Mouse (Mus musculus) hindbrain, embryonic 16.5 days (tissue): ENCODE data around the gene Fhl3. TPM values are rescaled to one million over a fixed set of nuclear protein-coding genes. Genes with fewer than 3 reads are reported as not detected.

Experiments
- ATAC-seq: fragments of 200-750 bp; cut with Nextera tagmentation; 2 replicates; pipeline ENCODE4 v1.8.0; 2017; ENCODE audit warnings: moderate TSS enrichment, moderate library complexity
- H3K27ac ChIP-seq: fragments of 300-500 bp; sonication (generic); 2 replicates; pipeline ENCODE4 v1.5.1; 2014; ENCODE audit warnings: low read depth, mild to moderate bottlenecking, control low read depth, low read length, moderate library complexity
- H3K27me3 ChIP-seq: fragments of 300-500 bp; sonication (generic); replicated peaks from 2 replicates; pipeline ENCODE4 v1.6.1; 2014; ENCODE audit warnings: low read length; ENCODE audit not compliant: control insufficient read depth, insufficient read depth
- H3K36me3 ChIP-seq: fragments of 300-500 bp; sonication (generic); 2 replicates; pipeline ENCODE4 v1.6.1; 2014; ENCODE audit warnings: mild to moderate bottlenecking, low read length, moderate library complexity, mixed read lengths; ENCODE audit not compliant: control insufficient read depth, insufficient read depth
- H3K4me1 ChIP-seq: fragments of 300-500 bp; sonication (generic); 2 replicates; pipeline ENCODE4 v1.6.1; 2014; ENCODE audit warnings: low read depth, low read length; ENCODE audit not compliant: control insufficient read depth, insufficient read depth
- H3K4me2 ChIP-seq: fragments of 300-500 bp; sonication (generic); 2 replicates; pipeline ENCODE4 v1.6.1; 2014; ENCODE audit warnings: mild to moderate bottlenecking, low read length, control low read depth, moderate library complexity
- H3K4me3 ChIP-seq: fragments of 300-500 bp; sonication (generic); 2 replicates; pipeline ENCODE4 v1.5.1; 2014; ENCODE audit warnings: mild to moderate bottlenecking, low read length, control low read depth, moderate library complexity
- H3K9ac ChIP-seq: fragments of 300-500 bp; sonication (generic); 2 replicates; pipeline ENCODE4 v1.6.1; 2014; ENCODE audit warnings: low read depth, mild to moderate bottlenecking, control low read depth, low read length, moderate library complexity
- H3K9me3 ChIP-seq: fragments of 300-500 bp; sonication (generic); 2 replicates; pipeline ENCODE4 v1.6.1; 2014; ENCODE audit warnings: mild to moderate bottlenecking, low read length, moderate library complexity; ENCODE audit not compliant: control insufficient read depth
- WGBS: fragments of 180-500 bp; shearing (Covaris S2); extraction: QIAGEN DNeasy Blood & Tissue Kit; methylation state at CpG from one replicate; pipeline ENCODE4 v1.1.7; 2014; 5-methylcytosine and 5-hydroxymethylcytosine counted together
- polyA plus RNA-seq: library from polyadenylated mRNA; unstranded; fragments of >200 nt; fragmentation: Nextera tagmentation; extraction: Ambion mirVana; gene quantifications from 2 replicates; pipeline ENCODE4 v1.2.1, GENCODE M21; 2015

Fhl3 gene
- polyA plus RNA-seq: 1.5 and 2.1 TPM in 2 replicates

DNA sequence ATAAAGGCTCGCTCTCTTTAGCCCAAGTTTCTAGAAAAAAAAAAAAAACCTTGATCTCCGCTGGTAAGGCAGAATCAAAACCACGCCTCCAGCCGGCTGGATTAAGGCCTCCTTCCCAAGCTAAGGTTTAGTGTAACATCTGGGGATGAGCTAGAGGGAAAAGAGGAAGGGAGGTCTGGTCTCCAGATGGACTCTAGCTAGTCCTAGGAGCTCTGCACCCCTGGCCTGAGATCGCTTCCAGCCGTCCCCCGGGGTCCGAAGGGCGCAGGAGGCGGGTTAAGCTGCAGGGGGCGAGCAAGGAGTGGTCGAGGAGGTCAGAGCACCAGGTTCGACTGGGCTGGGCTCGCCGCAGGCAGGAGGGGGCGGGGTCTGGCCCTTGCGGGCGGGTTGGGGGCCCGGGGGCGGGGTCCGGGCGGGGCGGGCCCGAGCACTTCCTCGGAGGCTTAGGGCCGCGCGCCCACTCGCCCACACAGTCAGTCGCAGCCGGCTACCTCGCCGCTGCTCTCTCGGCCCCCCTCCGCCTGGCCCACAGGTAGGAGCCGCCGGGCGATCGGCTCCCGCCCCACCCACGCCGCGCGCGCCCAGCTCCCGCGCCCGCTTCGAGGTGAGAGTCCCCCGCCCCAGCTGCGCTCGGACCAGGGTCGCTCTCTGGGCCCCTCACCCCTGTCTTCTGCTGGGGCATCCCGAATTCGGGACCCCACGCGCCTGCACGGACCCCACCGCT, at the start of gene Fhl3:
Gene Fhl3, plus strand, starts transcription at position 454 of the 724 bp plus-strand sequence.
- Histone ChIP-seq H3K27ac (peak within 1 kb of the TSS; percentile 36; the same call in 1 of the 2 replicates), H3K27me3 (0 out of 2 replicates have a peak, but pooled peaks cover 5% of the 10 kb centered on the region), H3K4me1 (peaks cover 20% of the 10 kb centered on the region), H3K36me3 (no peaks in the 10 kb centered on the region), H3K4me3 (peak within 1 kb of the TSS; percentile 61), H3K4me2 (peak within 1 kb of the TSS; percentile 99), H3K9ac (peak within 1 kb of the TSS; percentile 70), H3K9me3 (no peaks in the 10 kb centered on the region)
- 2% methylated on average over 20 of the region's 59 CpGs for WGBS
- peak; percentile 34; the same call in 1 of the 2 replicates for ATAC-seq

DNA sequence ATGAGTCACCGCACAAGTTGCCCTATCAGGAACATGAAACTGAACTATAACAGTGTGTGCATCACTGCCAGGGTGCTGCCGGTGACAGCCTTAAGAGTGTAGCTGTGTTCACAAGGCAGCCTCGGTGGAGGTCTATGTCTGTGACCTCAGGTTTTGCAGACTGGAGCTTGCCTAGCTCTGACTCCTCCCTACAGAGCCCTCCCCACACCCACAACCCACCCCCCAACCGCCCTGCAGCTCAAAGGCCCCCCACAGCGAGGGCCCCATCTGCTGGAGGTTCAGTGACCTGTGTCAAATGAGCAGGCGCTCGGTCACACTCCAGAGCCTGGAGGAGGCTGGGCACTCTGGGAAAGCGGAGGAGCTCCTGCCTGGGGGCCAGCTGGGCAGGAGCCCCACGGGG, 47.6 kb upstream of the Fhl3 start:
- 5% methylated on average over 9 of the region's 9 CpGs for whole genome bisulfite sequencing
- no peak overlapping the region for H3K9ac ChIP-seq
- H3K4me1 ChIP-seq: peaks cover 10% of the 10 kb centered on the region
- ATAC-seq: no peak
- no peak overlapping the region for H3K27ac ChIP-seq
- H3K36me3 ChIP-seq: no peaks in the 10 kb centered on the region
- H3K4me3 ChIP-seq: no peak overlapping the region
- no peak overlapping the region for H3K4me2 ChIP-seq
- H3K27me3 ChIP-seq: peaks cover 35% of the 10 kb centered on the region
- no peaks in the 10 kb centered on the region for H3K9me3 ChIP-seq

DNA sequence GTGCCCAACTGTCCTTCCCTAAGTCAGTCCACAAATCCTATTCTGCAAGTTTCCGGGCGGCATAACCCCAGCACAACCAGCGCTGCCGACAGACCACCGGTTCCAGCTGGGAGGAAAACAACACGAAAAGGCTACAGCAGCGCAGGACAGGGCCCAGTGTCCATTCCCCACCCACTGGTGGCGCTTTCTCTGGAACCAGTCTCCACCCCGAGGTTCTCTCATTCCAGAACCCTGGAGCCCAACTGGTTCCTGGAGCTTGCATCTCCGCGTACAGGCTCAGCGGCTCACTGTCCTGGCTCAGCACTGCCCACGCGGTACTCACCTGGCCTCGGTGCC, 44.0 kb upstream of the Fhl3 start, which contains the start of gene Pou3f1:
Gene Pou3f1, plus strand, starts transcription at position 290 of the 336 bp plus-strand sequence.
- peaks cover 25% of the 10 kb centered on the region for H3K4me1 ChIP-seq
- no peaks in the 10 kb centered on the region for H3K9me3 ChIP-seq
- H3K36me3 ChIP-seq: no peaks in the 10 kb centered on the region
- H3K4me2 ChIP-seq: peak within 1 kb of the TSS; percentile 88
- H3K9ac ChIP-seq: peak within 1 kb of the TSS; percentile 38
- H3K27ac ChIP-seq: 0 out of 2 replicates have a peak within 1 kb of the TSS, but pooled peaks have one; percentile 4
- H3K27me3 ChIP-seq: peaks cover 45% of the 10 kb centered on the region
- H3K4me3 ChIP-seq: peak within 1 kb of the TSS; percentile 58
- 2% methylated on average over 15 of the region's 15 CpGs for WGBS
- ATAC-seq: no peak

DNA sequence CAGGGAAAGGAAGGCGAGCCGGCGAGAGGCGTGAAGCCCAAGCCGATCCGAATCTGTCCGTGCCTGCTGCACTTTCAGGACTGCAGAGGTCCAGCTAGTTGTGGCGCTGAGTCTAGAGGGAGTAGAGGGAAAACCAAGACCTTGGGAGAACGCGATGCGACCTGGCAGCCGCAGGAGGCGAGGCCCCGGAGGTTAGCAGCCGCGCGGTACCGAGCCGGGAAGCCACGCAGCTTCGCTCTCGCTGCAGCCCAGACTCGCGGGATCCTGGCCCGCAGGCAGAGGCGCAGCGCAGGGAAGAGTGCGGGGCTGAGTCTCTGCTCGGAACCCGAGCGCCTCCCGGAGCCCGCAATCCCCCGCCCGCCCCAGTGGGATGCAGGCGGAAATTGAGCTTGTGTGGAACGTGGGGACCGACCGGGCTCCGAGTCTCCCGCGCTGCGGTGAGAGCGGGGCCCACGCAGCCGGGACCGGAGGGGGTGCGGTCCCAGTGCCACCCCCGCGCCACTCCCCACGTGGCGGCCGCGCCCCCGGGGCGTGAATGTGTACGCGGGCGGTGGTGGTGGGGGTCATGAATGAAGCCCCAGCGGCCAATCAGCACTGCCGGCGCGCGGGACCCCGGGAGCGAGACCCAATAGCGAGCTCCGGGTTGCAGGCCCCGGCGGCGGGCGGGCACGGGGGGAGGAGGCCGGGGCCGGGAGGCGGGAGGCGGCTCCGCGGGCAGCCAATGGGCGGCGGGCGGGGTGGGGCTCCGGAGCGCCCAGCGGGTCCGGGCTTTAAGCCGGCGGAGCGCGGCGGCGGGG, 43.4 kb upstream of the Fhl3 start:
- ATAC-seq: peak; percentile 92
- peak overlapping the region; percentile 58 for H3K4me3 ChIP-seq
- H3K9ac ChIP-seq: peak overlapping the region; percentile 38
- H3K9me3 ChIP-seq: no peaks in the 10 kb centered on the region
- WGBS: 1% methylated on average over 57 of the region's 92 CpGs
- H3K4me2 ChIP-seq: peak overlapping the region; percentile 88
- 0 out of 2 replicates have a peak overlapping the region, but pooled peaks have one; percentile 4 for H3K27ac ChIP-seq
- H3K27me3 ChIP-seq: peaks cover 47% of the 10 kb centered on the region
- H3K36me3 ChIP-seq: no peaks in the 10 kb centered on the region
- peaks cover 25% of the 10 kb centered on the region for H3K4me1 ChIP-seq

- H3K9ac ChIP-seq: peak overlapping the region; percentile 38
These were observed 42.7 kb upstream of the Fhl3 start for GRCm38 (mm10) chr4:124657781-124658180.

DNA sequence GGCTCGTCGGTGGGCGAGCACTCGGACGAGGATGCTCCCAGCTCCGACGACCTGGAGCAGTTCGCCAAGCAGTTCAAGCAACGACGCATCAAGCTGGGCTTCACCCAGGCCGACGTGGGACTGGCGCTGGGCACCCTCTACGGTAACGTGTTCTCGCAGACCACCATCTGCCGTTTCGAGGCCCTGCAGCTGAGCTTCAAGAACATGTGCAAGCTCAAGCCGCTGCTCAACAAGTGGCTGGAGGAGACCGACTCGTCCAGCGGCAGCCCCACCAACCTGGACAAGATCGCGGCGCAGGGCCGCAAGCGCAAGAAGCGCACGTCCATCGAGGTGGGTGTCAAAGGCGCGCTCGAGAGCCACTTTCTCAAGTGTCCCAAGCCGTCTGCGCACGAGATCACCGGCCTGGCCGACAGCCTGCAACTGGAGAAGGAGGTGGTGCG, 42.1 kb upstream of the Fhl3 start:
- Histone ChIP-seq H3K36me3 (no peaks in the 10 kb centered on the region), H3K4me3 (peak overlapping the region; percentile 58), H3K9ac (peak overlapping the region; percentile 55), H3K4me2 (peak overlapping the region; percentile 88), H3K27ac (no peak overlapping the region), H3K9me3 (no peaks in the 10 kb centered on the region), H3K4me1 (peaks cover 21% of the 10 kb centered on the region), H3K27me3 (peaks cover 49% of the 10 kb centered on the region)
- WGBS: under 1% methylated on average over 36 of the region's 39 CpGs
- no peak for ATAC-seq

More at GRCm38 (mm10) chr4:124657781-124658180, 42.7 kb upstream of the Fhl3 start:
- H3K4me2 ChIP-seq: peak overlapping the region; percentile 88
- peak; percentile 1 for ATAC-seq
- H3K4me3 ChIP-seq: peak overlapping the region; percentile 58
- peaks cover 50% of the 10 kb centered on the region for H3K27me3 ChIP-seq
- WGBS: under 1% methylated on average over 31 of the region's 61 CpGs
- no peaks in the 10 kb centered on the region for H3K9me3 ChIP-seq
- H3K4me1 ChIP-seq: peaks cover 25% of the 10 kb centered on the region
- H3K27ac ChIP-seq: no peak overlapping the region
- no peaks in the 10 kb centered on the region for H3K36me3 ChIP-seq

DNA sequence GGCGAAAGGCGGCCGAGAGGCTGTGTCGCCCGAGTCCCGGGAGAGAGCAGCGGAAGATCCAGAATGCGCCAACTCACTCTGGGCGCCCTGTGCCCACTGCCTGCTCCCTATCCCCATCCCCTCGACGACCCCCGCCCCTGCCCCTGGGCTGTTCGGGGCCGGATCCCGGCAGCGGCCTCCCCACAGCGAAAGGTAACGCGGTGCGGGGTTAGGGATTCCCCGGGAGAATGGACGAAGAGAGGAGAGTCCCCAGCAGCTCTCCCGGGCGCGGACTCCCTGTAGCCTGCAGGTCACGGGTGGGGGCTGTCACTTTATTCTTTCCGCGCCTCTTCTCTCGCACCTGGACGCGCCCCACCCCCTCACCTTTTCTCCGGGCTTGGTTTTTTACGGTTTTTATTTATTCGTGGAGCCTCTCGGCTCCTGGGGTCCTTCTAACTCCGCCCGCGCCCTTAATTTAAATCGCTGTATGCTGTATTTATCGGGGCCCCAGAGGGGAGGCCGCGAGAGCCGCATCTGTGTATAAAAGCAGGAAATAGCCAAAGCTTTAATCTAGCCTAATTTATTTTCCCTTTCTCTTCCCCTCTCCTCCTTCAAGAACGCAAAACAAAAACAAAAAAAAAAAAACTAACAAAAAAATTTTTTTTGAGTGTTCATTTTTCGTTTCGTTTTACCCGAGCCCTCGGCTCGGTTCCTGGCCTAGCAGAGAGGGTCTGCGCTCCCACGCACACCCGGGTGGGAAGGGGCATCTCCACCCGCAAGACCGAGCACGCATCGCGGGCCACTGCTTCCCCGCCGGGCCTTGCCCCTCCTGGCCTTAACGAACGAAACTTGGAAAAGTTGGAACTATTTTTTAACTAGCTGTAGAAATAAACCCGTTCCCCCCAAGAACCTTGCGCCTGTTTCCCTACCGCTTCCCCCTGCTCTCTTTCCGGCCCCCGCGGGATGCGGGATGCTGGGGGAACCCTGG, 41.0 kb upstream of the Fhl3 start:
- no peak for ATAC-seq
- peak overlapping the region; percentile 48 for H3K9ac ChIP-seq
- 1% methylated on average over 68 of the region's 68 CpGs for WGBS
- no peak overlapping the region for H3K27ac ChIP-seq
- H3K36me3 ChIP-seq: no peaks in the 10 kb centered on the region
- H3K27me3 ChIP-seq: peaks cover 44% of the 10 kb centered on the region
- H3K9me3 ChIP-seq: no peaks in the 10 kb centered on the region
- peak overlapping the region; percentile 58 for H3K4me3 ChIP-seq
- peaks cover 22% of the 10 kb centered on the region for H3K4me1 ChIP-seq
- H3K4me2 ChIP-seq: peak overlapping the region; percentile 88

GRCm38 (mm10) chr4:124660603-124661002, 39.9 kb upstream of the Fhl3 start:
- ATAC-seq: no peak
- H3K9me3 ChIP-seq: no peaks in the 10 kb centered on the region
- no peaks in the 10 kb centered on the region for H3K36me3 ChIP-seq
- H3K4me2 ChIP-seq: peak overlapping the region; percentile 22
- peaks cover 38% of the 10 kb centered on the region for H3K27me3 ChIP-seq
- 58% methylated on average over 3 of the region's 3 CpGs for WGBS
- no peak overlapping the region for H3K4me3 ChIP-seq
- H3K4me1 ChIP-seq: peaks cover 24% of the 10 kb centered on the region
- no peak overlapping the region for H3K9ac ChIP-seq
- no peak overlapping the region for H3K27ac ChIP-seq
